Mouse (Mus musculus) layer of hippocampus, adult 18-20 months (tissue): ENCODE data around the gene Olfr544. TPM values are rescaled to one million over a fixed set of nuclear protein-coding genes. Genes with fewer than 3 reads are reported as not detected.
"Not testable (repeated sequence)": the region's sequence is repeated elsewhere in the genome, so short reads cannot be mapped to it uniquely, and the experiment has no call there.

Experiments used
- DNase-seq, 2 experiments: peaks; one replicate each; pipeline ENCODE4 v3.0.0; 2022; ENCODE audit warnings: low spot score in 2 of 2
- long read RNA-seq: library from polyadenylated mRNA; stranded (forward); transcript quantifications from one replicate; pipeline ENCODE4 v2.0.0, GENCODE M21; 2021
- total RNA-seq, 2 experiments: library from RNA; stranded (reverse); gene quantifications; 2 replicates each; pipeline ENCODE4 v1.2.3; 2021

Olfr544 gene
- total RNA-seq = not detected
- long read RNA-seq = 0 reads

GRCm38 (mm10) chr7:102488161-102488560 lies at the start of gene Olfr544:
Gene Olfr544, minus strand, starts transcription at chr7:102488313.
- no peak for DNase-seq

DNA sequence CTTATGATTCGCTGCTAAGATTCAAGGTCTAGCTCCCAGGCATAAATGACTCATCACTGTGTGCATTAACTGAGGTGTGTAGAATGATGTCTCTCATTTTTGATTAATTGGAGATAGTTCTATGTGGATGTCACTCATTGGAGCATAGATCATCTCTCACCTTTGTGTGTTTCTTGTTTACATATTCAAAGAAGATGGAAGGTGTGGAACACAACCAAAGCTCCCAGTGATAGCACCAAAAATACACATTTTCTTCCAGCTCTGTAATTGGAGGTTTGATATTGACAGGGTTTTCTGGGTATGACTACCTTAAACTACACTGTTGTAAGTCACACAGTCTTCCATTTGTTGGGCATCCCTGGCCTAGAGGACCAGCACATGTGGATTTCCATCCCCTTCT lies 46.3 kb upstream of the Olfr544 start, which contains the start of gene Olfr547:
Gene Olfr547, plus strand, starts transcription at position 301 of the 400 bp plus-strand sequence.
- no peak for DNase-seq

- DNase-seq = no peak
Measured at GRCm38 (mm10) chr7:102529052-102529451, 40.9 kb upstream of the Olfr544 start.

- peak in 1 of 2 experiments; percentile 19 for DNase-seq
Measured at GRCm38 (mm10) chr7:102517051-102517335, 28.9 kb upstream of the Olfr544 start.

- no peak for DNase-seq
Measured at GRCm38 (mm10) chr7:102516261-102517050, 28.3 kb upstream of the Olfr544 start.

- no peak for DNase-seq
Measured at GRCm38 (mm10) chr7:102514144-102514543, 26.0 kb upstream of the Olfr544 start.

DNA sequence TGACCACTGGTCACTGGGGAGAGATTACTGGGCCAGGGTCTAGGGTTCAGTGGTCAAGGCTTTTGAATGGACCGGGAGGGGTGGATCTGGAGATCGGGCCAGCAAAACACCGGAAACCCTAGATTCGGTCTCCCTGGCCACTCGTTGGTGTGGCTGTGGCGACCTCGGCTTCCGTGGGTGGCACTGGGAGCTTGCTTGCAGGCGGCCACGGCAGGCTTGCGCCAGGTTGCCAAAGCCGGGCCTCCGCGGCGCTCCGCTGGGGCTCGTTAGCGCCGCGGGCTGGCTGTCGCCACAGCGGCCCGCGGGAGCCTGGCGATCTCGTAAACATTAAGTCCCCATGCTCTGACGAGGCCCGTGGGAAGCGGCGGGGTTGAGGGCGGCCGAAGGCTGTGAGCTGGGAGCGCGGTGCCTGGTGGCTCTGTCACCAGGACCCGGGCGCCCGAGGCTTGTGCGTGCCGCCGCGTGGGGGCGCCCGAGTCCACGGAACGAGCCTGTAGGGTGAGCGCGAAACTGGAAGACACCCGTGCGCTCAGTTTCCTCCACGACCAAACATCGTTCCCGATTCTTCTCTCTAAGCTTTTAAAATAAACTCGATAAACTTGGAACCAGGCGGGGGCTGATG lies 24.8 kb upstream of the Olfr544 start:
- DNase-seq = peak; percentile 65 to 89

DNA sequence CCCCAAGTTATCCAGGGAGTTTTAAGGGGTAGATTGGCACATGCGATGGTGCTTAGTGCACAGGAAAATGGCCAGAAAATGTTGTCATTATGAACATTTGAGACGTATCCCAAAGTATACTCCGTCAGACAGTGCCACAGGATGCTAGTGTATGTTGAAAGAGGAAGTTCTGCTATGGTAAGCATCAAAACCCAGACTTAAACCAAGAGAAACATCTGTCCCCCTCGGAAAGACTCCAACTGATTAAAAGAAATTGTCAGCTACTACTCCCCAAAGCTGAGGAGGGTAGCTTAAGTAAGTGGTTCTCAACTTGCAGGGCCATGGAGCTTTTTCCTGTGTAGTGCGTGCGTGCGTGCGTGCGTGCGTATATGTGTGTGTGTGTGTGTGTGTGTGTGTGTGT lies 23.8 kb upstream of the Olfr544 start:
- DNase-seq = no peak

GRCm38 (mm10) chr7:102509726-102510125 lies 21.6 kb upstream of the Olfr544 start:
- DNase-seq = no peak

- DNase-seq = no peak
Measured at GRCm38 (mm10) chr7:102508666-102509065, 20.6 kb upstream of the Olfr544 start.

GRCm38 (mm10) chr7:102508066-102508465 lies 20.0 kb upstream of the Olfr544 start:
- DNase-seq = no peak

DNA sequence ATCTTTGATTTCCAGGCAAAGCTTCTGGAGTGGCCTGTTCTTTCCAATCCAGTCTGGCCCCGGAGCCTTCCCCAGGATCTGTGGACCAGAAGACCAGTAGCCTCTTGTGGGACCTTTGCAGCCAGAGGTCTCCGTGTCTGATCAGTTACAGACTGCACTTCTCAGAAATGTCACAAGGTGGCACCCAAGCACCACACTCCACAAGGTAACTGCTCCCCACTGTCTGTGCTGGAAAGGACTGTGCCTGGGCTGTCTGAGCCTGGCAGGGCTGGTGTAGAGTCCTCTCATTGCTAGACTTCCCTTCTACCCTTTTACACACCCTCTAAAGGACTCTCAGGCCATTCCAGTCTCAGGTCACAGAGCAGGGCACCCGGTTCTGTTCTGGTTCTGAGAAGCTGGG lies 18.7 kb upstream of the Olfr544 start:
- DNase-seq = peak; percentile 23 to 87

DNA sequence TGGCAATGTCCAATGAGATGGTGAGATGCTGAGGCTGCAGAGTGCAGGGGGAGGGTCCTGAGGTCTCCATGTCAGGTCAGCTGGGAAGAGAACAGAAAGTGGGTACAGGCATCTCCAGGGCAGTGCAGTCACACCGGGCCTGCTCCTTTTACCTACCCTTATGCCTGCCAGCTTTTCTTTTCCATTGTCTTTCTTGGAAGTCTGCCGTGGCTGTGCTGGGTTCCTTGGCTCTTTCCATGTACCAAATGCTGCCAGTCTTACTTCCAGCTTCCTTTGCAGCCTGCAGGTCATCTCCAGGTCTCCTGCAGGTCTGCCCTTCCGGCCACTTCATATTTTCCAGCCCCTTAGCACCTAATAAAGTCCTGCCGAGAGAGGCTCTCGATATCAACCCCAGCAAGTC lies 13.9 kb upstream of the Olfr544 start:
- DNase-seq = no peak

GRCm38 (mm10) chr7:102499473-102499872 lies 11.4 kb upstream of the Olfr544 start, which contains the start of gene Olfr545:
Gene Olfr545, minus strand, starts transcription at chr7:102499573.
- DNase-seq = no peak

DNA sequence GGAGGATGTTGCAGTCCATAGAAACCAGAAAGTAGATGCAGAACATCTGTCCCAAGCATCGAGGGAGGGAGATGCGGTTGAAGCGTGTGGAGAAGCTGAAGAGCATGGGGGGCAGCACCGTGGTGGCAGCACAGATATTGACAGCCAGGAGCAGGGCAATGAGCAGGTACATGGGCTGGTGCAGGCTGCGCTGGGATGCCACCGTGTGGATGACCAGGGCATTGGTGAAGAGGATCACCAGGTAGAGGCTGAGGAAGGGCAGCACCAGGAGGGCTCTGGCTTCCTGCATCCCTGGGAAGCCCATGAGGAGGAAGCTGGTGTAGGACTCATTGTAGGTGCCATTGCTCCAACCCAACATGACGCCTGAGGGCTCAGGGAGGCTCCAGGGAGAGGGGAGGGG lies 6.3 kb upstream of the Olfr544 start:
- not testable (repeated sequence) for DNase-seq

DNA sequence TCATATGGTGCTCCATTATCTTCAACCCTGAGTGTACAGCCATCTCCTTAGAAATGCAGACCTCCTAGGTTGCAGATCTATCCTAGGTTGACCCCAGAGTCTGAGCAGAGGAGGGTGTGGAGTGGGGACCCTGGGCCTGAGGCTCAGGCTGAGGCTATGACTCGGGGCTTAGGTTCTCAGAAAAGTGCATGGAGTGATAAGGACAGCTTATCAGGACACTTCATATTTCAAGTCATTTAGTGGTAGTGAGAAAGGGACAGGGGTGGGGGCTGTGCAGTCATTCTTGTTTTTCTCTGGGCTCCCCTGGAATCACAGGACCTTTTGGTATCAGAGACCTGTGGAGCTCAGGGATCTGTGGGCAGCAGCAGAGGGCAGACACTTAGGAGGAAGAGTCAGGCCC lies 2.0 kb downstream of the Olfr544 start:
- no peak for DNase-seq

GRCm38 (mm10) chr7:102484766-102485165 lies 3.3 kb downstream of the Olfr544 start:
- not testable (repeated sequence) for DNase-seq

DNA sequence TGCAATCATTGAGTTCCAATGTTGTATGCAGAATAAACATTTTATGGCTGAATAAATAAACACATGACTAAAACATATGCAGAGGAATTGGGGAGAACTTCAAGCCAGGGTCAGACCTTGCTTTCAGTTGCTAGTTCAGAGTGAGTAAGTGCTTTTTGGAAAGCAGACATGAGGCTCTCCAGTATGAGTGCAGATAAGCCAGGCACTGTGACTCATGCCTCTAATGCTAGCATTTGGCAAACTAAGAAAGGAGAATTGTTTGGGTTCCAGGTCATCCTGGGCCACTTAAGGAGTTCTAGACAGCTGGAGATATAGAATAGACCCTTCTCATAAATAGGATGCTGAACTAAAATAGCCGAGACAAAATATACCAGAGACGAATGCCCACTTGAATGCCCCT lies 4.4 kb downstream of the Olfr544 start:
- DNase-seq = no peak

- no peak for DNase-seq
Measured at GRCm38 (mm10) chr7:102481579-102481978, 6.5 kb downstream of the Olfr544 start, which contains the start of gene Olfr543. Gene Olfr543, minus strand, starts transcription at chr7:102481679.

- no peak for DNase-seq
Measured at GRCm38 (mm10) chr7:102480821-102481220, 7.3 kb downstream of the Olfr544 start.

- no peak for DNase-seq
Measured at GRCm38 (mm10) chr7:102479368-102480078, 8.6 kb downstream of the Olfr544 start.

DNA sequence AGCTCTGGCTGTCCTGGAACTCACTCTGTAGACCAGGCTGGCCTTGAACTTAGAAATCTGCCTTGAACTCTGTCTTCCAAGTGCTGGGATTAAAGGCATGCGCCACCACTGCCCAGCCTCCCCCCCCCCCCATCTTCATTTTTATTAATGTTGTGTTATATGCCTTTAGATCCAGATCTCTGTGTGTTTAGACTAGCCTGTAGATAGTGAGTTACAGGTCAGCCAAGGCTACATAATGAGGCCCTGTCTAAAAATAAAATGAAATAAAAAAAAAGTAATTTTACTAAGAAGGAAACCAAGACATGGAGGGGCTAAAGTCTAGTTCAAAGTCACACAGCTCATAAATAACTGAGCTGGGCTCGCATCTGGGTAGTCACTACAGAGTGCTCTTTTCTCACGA lies 9.2 kb downstream of the Olfr544 start:
- DNase-seq = no peak
